Mouse (Mus musculus) embryonic facial prominence, embryonic 12.5 days (tissue): ENCODE measurements around the gene Mrps7. TPM values are rescaled to one million over a fixed set of nuclear protein-coding genes. Genes with fewer than 3 reads are reported as not detected.

Experiments used
- ATAC-seq: fragments of 200-750 bp; cut with Nextera tagmentation; 2 replicates; pipeline ENCODE4 v1.8.0; 2017; ENCODE audit not compliant: insufficient number of reproducible peaks, insufficient read depth, low FRiP score, low TSS enrichment
- H3K27ac ChIP-seq: fragments of 300-500 bp; sonication (generic); 2 replicates; pipeline ENCODE4 v1.5.1; 2016; ENCODE audit warnings: mild to moderate bottlenecking
- H3K27me3 ChIP-seq: fragments of 300-500 bp; sonication (generic); 2 replicates; pipeline ENCODE4 v1.6.1; 2016; ENCODE audit warnings: mild to moderate bottlenecking, moderate library complexity
- H3K36me3 ChIP-seq: fragments of 300-500 bp; sonication (generic); 2 replicates; pipeline ENCODE4 v1.6.1; 2016; ENCODE audit warnings: mild to moderate bottlenecking
- H3K4me1 ChIP-seq: fragments of 300-500 bp; sonication (generic); 2 replicates; pipeline ENCODE4 v1.6.1; 2016
- H3K4me2 ChIP-seq: fragments of 300-500 bp; sonication (generic); replicated peaks from 2 replicates; pipeline ENCODE4 v1.6.1; 2016; ENCODE audit warnings: mild to moderate bottlenecking, moderate library complexity
- H3K4me3 ChIP-seq: fragments of 300-500 bp; sonication (generic); 2 replicates; pipeline ENCODE4 v1.5.1; 2016; ENCODE audit warnings: mild to moderate bottlenecking
- H3K9ac ChIP-seq: fragments of 300-500 bp; sonication (generic); 2 replicates; pipeline ENCODE4 v1.6.1; 2016; ENCODE audit warnings: mild to moderate bottlenecking, moderate library complexity
- H3K9me3 ChIP-seq: fragments of 300-500 bp; sonication (generic); 2 replicates; pipeline ENCODE4 v1.6.1; 2016; ENCODE audit warnings: mild to moderate bottlenecking, moderate library complexity
- WGBS: fragments of 180-500 bp; shearing (Covaris S2); methylation state at CpG from one replicate; pipeline ENCODE4 v1.1.7; 2016; 5-methylcytosine and 5-hydroxymethylcytosine counted together
- polyA plus RNA-seq: library from polyadenylated mRNA; unstranded; fragments of >200 nt; fragmentation: Nextera tagmentation; extraction: Ambion mirVana; gene quantifications from 2 replicates; pipeline ENCODE4 v1.2.1, GENCODE M21; 2016

Mrps7 gene
- polyA plus RNA-seq, 1 experiment from 2014 or later: 95.9 TPM

DNA sequence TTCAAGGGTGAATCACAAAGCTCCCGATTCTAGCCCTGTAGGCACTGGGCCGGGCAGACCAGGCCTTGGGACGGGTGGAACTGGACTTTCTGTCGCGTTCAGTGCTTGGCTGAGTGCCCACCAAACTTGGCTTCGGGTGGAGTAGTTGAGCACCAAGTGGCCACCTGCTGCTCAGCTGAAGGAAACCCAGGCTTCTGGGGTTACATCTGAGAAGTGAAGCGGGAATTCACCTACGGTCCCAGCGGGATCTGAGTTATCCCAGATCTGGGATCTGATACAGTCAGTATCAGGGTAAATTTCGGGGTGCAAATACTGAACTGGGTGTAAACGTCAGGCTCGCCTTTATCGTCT lies 8.3 kb downstream of the Mrps7 start:
- peak overlapping the region; percentile 66 for H3K9ac ChIP-seq
- peak overlapping the region; percentile 65 for H3K4me3 ChIP-seq
- peak overlapping the region; percentile 82 for H3K4me2 ChIP-seq
- peaks cover 11% of the 10 kb centered on the region for H3K4me1 ChIP-seq
- ATAC-seq: peak; percentile 2; the same call in 1 of the 2 replicates
- H3K27ac ChIP-seq: peak overlapping the region; percentile 54
- H3K27me3 ChIP-seq: no peaks in the 10 kb centered on the region
- H3K36me3 ChIP-seq: peaks cover 42% of the 10 kb centered on the region
- no peaks in the 10 kb centered on the region for H3K9me3 ChIP-seq
- WGBS: 1% methylated on average over 13 of the region's 13 CpGs

- peak within 1 kb of the TSS; percentile 82 for H3K4me2 ChIP-seq
- H3K9me3 ChIP-seq: no peaks in the 10 kb centered on the region
- H3K9ac ChIP-seq: peak within 1 kb of the TSS; percentile 66
- H3K27me3 ChIP-seq: no peaks in the 10 kb centered on the region
- peak within 1 kb of the TSS; percentile 86 for H3K27ac ChIP-seq
- peaks cover 11% of the 10 kb centered on the region for H3K4me1 ChIP-seq
- peaks cover 37% of the 10 kb centered on the region for H3K36me3 ChIP-seq
- under 1% methylated on average over 75 of the region's 80 CpGs for WGBS
- H3K4me3 ChIP-seq: peak within 1 kb of the TSS; percentile 65
- peak; percentile 71 for ATAC-seq
Measured at GRCm38 (mm10) chr11:115612410-115613137, 8.8 kb downstream of the Mrps7 start, which contains the start of gene Mif4gd. Gene Mif4gd (minus strand): TSS chr11:115612969.

- Histone ChIP-seq H3K36me3 (peaks cover 29% of the 10 kb centered on the region), H3K4me2 (peak overlapping the region; percentile 82), H3K4me3 (peak overlapping the region; percentile 65), H3K27me3 (no peaks in the 10 kb centered on the region), H3K27ac (peak overlapping the region; percentile 86), H3K9ac (peak overlapping the region; percentile 66), H3K4me1 (peaks cover 11% of the 10 kb centered on the region), H3K9me3 (no peaks in the 10 kb centered on the region)
- ATAC-seq: no peak
- under 1% methylated on average over 16 of the region's 16 CpGs for WGBS
Measured at GRCm38 (mm10) chr11:115613138-115613945, 9.6 kb downstream of the Mrps7 start.

GRCm38 (mm10) chr11:115614346-115615107 lies 10.8 kb downstream of the Mrps7 start:
- peaks cover 11% of the 10 kb centered on the region for H3K4me1 ChIP-seq
- peaks cover 17% of the 10 kb centered on the region for H3K36me3 ChIP-seq
- H3K27me3 ChIP-seq: no peaks in the 10 kb centered on the region
- no peak overlapping the region for H3K27ac ChIP-seq
- H3K4me2 ChIP-seq: no peak overlapping the region
- 86% methylated on average over 10 of the region's 10 CpGs for WGBS
- no peaks in the 10 kb centered on the region for H3K9me3 ChIP-seq
- no peak for ATAC-seq
- no peak overlapping the region for H3K9ac ChIP-seq
- no peak overlapping the region for H3K4me3 ChIP-seq

DNA sequence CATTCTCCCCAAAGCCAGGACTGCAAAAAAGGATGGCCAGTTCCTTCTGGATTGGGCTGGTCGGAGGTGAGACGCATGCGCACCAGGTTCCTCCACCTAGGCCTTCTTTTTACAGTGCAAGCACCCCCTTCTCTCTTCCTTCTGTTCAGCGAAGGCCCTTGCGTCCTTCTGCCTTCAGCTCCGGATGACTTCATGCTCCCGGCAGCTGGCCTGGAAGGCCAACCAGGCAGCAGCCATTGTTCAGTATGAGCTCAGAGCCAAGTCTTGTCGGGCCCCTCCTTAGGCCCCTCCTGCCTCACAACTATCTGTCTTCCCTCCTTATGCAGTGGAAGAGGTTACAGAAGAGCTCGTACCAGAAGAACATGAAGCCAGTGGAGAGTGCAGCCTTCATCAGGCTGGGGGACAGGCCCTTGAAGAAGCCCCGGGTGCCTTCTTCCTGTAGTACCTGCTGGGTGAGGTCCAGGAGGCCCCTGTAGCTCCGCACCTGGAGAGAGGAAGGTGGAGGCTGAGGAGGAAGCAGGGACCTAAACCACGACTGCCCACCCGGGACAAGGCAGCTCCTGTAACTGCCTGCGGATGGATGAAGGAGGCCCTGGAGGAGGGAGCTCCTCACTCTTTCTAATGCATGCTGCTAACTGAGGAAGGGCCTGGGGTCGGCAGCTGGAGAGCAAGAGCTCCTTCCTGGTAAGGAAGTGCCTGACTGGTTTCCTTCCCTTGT lies 11.5 kb downstream of the Mrps7 start:
- H3K9me3 ChIP-seq: no peaks in the 10 kb centered on the region
- no peaks in the 10 kb centered on the region for H3K27me3 ChIP-seq
- H3K27ac ChIP-seq: no peak overlapping the region
- no peak overlapping the region for H3K9ac ChIP-seq
- no peak for ATAC-seq
- no peak overlapping the region for H3K4me3 ChIP-seq
- H3K4me1 ChIP-seq: peaks cover 11% of the 10 kb centered on the region
- peaks cover 24% of the 10 kb centered on the region for H3K36me3 ChIP-seq
- no peak overlapping the region for H3K4me2 ChIP-seq
- 84% methylated on average over 15 of the region's 15 CpGs for WGBS

DNA sequence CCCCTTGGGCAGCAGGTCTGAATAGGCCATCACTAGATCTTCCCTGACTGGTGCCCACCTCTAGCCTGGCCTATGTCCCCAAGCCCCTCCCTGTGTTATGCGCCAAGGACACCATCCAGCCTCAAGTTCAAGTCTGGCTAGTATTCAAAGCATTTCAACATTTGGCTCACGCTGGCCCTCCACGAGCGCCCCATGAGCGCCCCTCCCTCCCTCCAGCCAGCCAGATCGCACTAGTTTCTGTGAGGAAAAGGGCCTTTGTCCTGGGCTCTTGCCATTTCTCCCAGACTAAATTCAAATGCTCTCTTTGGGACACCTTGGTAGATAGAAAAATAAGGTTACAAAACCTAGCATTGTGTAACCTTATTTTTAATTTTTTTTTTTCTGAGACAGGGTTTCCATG lies 12.2 kb downstream of the Mrps7 start:
- Histone ChIP-seq H3K9me3 (no peaks in the 10 kb centered on the region), H3K4me1 (peaks cover 11% of the 10 kb centered on the region), H3K27ac (no peak overlapping the region), H3K36me3 (peaks cover 29% of the 10 kb centered on the region), H3K4me2 (no peak overlapping the region), H3K9ac (no peak overlapping the region), H3K27me3 (no peaks in the 10 kb centered on the region), H3K4me3 (no peak overlapping the region)
- ATAC-seq: no peak
- WGBS: 89% methylated on average over 6 of the region's 6 CpGs

- peaks cover 34% of the 10 kb centered on the region for H3K36me3 ChIP-seq
- ATAC-seq: no peak
- peaks cover 11% of the 10 kb centered on the region for H3K4me1 ChIP-seq
- WGBS: 84% methylated on average over 7 of the region's 7 CpGs
- no peak overlapping the region for H3K9ac ChIP-seq
- no peaks in the 10 kb centered on the region for H3K27me3 ChIP-seq
- no peaks in the 10 kb centered on the region for H3K9me3 ChIP-seq
- no peak overlapping the region for H3K4me3 ChIP-seq
- H3K4me2 ChIP-seq: no peak overlapping the region
- H3K27ac ChIP-seq: no peak overlapping the region
Measured at GRCm38 (mm10) chr11:115616371-115616770, 12.6 kb downstream of the Mrps7 start.

GRCm38 (mm10) chr11:115616893-115617292 lies 13.2 kb downstream of the Mrps7 start:
- Histone ChIP-seq H3K9ac (no peak overlapping the region), H3K27me3 (no peaks in the 10 kb centered on the region), H3K27ac (no peak overlapping the region), H3K36me3 (peaks cover 39% of the 10 kb centered on the region), H3K4me1 (peaks cover 6% of the 10 kb centered on the region), H3K9me3 (no peaks in the 10 kb centered on the region), H3K4me3 (no peak overlapping the region), H3K4me2 (no peak overlapping the region)
- 82% methylated on average over 6 of the region's 6 CpGs for WGBS
- no peak for ATAC-seq

DNA sequence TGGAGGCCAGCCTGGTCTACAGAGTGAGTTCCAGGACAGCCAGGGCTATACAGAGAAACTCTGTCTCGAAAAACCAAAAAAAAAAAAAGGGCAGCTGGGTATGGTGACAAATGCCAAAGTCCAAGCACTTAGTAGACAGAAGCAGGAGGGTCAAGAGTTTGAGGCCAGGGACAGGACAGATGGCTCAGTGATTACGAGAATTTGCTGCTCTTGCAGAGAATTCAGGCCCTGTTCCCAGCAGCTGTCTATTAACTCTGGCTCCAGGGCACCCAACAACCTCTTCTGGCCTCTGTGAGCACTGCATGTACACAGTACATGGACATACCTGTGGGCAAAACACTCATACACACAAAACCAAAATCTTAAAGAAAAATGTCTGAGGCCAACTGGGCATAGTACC lies 14.3 kb downstream of the Mrps7 start:
- Histone ChIP-seq H3K9me3 (no peaks in the 10 kb centered on the region), H3K4me1 (peaks cover 4% of the 10 kb centered on the region; the same call in 1 of the 2 replicates), H3K27me3 (no peaks in the 10 kb centered on the region), H3K36me3 (peaks cover 50% of the 10 kb centered on the region), H3K27ac (no peak overlapping the region), H3K4me3 (no peak overlapping the region), H3K4me2 (no peak overlapping the region), H3K9ac (no peak overlapping the region)
- 82% methylated on average over 2 of the region's 2 CpGs for WGBS
- ATAC-seq: no peak

- Histone ChIP-seq H3K27ac (no peak overlapping the region), H3K4me2 (no peak overlapping the region), H3K9me3 (no peaks in the 10 kb centered on the region), H3K27me3 (no peaks in the 10 kb centered on the region), H3K4me3 (no peak overlapping the region), H3K4me1 (no peaks in the 10 kb centered on the region), H3K36me3 (peaks cover 56% of the 10 kb centered on the region), H3K9ac (no peak overlapping the region)
- ATAC-seq: no peak
- WGBS: 85% methylated on average over 16 of the region's 16 CpGs
Measured at GRCm38 (mm10) chr11:115618732-115619516, 15.2 kb downstream of the Mrps7 start.
